Mouse (Mus musculus) G1E (cell line): ENCODE data around the gene Cdk5rap2. TPM values are rescaled to one million over a fixed set of nuclear protein-coding genes. Genes with fewer than 3 reads are reported as not detected.

Experiments
- ATAC-seq: 2 replicates; pipeline ENCODE4 v1.8.0; 2016; ENCODE audit warnings: mild to moderate bottlenecking; ENCODE audit not compliant: insufficient number of reproducible peaks, poor library complexity, low FRiP score, severe bottlenecking; ENCODE audit errors: extremely low read depth
- DNase-seq: peaks from one replicate; pipeline ENCODE4 v3.0.0; 2012; ENCODE audit warnings: low spot score
- H3K27me3 ChIP-seq: 2 replicates; pipeline ENCODE4 v1.6.1; 2012; ENCODE audit warnings: mild to moderate bottlenecking, low read length, inconsistent platforms; ENCODE audit not compliant: insufficient read depth
- H3K36me3 ChIP-seq: replicated peaks from 2 replicates; pipeline ENCODE3; 2012; ENCODE audit warnings: mild to moderate bottlenecking, inconsistent platforms
- H3K4me1 ChIP-seq: 2 replicates; pipeline ENCODE4 v1.6.1; 2012; ENCODE audit warnings: low read depth, low read length, inconsistent platforms, mixed read lengths; ENCODE audit not compliant: insufficient read depth
- H3K4me3 ChIP-seq: 2 replicates; pipeline ENCODE4 v1.5.1; 2012; ENCODE audit warnings: low read depth, mild to moderate bottlenecking, inconsistent platforms, low read length, moderate library complexity, mixed read lengths
- H3K9me3 ChIP-seq: replicated peaks from 2 replicates; pipeline ENCODE4 v1.6.1; 2012; ENCODE audit warnings: inconsistent platforms
- CTCF ChIP-seq: IDR thresholded peaks from 2 replicates; pipeline ENCODE4 v1.5.1; 2012; ENCODE audit warnings: low read depth, low read length, inconsistent platforms, mixed read lengths
- GATA1 ChIP-seq: IDR thresholded peaks from 2 replicates; pipeline ENCODE4 v1.6.1; 2012; ENCODE audit warnings: borderline replicate concordance, low read length, inconsistent platforms, mixed read lengths
- GATA2 ChIP-seq: IDR thresholded peaks from 2 replicates; pipeline ENCODE4 v1.6.1; 2012; ENCODE audit warnings: low read depth, low read length, inconsistent platforms, borderline replicate concordance
- POLR2AphosphoS5 ChIP-seq: IDR thresholded peaks from 2 replicates; pipeline ENCODE4 v1.6.1; 2012; ENCODE audit warnings: low read depth, low read length, inconsistent platforms; ENCODE audit not compliant: insufficient replicate concordance
- TAL1 ChIP-seq: conservative IDR thresholded peaks from 2 replicates; pipeline ENCODE4 v1.6.1; 2012; ENCODE audit warnings: low read depth, low read length, inconsistent platforms, mixed read lengths
- polyA plus RNA-seq: library from polyadenylated mRNA; stranded (reverse); fragments of >175 nt; gene quantifications from 2 replicates; pipeline ENCODE4 v1.2.3, GENCODE M21; 2012
- total RNA-seq, 2 experiments: library from RNA; stranded (forward) in 1 of 2; stranded (reverse) in 1 of 2; fragments of 200-1000 nt in 1 of 2; fragments of >200 nt in 1 of 2; fragmentation: Nextera tagmentation in 1 of 2; gene quantifications; 2 replicates each; pipeline ENCODE4 v1.2.3; 2014 to 2017

Gene Cdk5rap2
- total and polyA plus RNA-seq, 3 experiments, result 5.6 to 39.9 (median 29.3) TPM

GRCm38 (mm10) chr4:70394736-70395135, 15.5 kb downstream of the Cdk5rap2 start:
- peaks cover 79% of the 10 kb centered on the region for H3K36me3 ChIP-seq
- H3K9me3 ChIP-seq, result peaks cover 3% of the 10 kb centered on the region; the same call in 1 of the 2 replicates
- DNase-seq, result no peak
- no peak overlapping the region for H3K4me3 ChIP-seq
- H3K27me3 ChIP-seq, result no peaks in the 10 kb centered on the region
- no peaks in the 10 kb centered on the region for H3K4me1 ChIP-seq
- ATAC-seq, result no peak
- TF ChIP-seq TAL1 (no peak), POLR2AphosphoS5 (no peak), GATA1 (no peak), CTCF (no peak), GATA2 (no peak)

DNA sequence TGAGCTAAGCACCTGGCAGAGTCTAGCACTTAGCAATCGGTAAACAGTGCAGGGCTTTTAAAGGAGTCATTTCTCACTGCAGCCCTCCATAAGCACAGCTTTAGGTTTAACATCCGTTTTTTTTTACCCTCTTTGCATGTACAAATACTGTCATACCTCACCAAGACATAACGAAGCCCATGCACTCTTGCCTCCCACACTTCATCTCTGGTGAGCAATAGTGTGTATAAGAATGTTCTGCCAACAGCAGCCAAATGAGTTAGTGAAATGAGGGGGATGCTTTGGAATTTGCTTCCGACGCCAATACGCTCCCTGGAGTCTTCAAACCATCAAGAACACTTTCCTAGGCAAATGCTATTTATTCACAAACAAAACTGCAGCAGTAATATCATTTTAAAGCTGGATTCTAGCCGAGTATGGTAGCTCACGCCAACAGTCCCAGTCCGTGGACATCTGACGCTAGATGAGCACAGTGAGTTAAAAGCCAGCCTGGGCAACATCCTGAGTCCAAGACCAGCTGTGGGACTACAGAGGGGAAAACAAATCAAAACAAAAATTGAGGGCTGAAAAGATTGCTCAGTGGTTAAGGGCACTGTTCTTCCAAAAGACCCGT, 18.4 kb downstream of the Cdk5rap2 start:
- TF ChIP-seq GATA2, result no peak
- TF ChIP-seq POLR2AphosphoS5, result no peak
- no peak for TF ChIP-seq TAL1
- no peak for TF ChIP-seq GATA1
- TF ChIP-seq CTCF, result no peak
- Histone ChIP-seq H3K4me3 (no peak overlapping the region), H3K36me3 (peaks cover 60% of the 10 kb centered on the region), H3K27me3 (no peaks in the 10 kb centered on the region), H3K9me3 (peaks cover 3% of the 10 kb centered on the region; the same call in 1 of the 2 replicates), H3K4me1 (no peaks in the 10 kb centered on the region)
- DNase-seq, result no peak
- ATAC-seq, result no peak

DNA sequence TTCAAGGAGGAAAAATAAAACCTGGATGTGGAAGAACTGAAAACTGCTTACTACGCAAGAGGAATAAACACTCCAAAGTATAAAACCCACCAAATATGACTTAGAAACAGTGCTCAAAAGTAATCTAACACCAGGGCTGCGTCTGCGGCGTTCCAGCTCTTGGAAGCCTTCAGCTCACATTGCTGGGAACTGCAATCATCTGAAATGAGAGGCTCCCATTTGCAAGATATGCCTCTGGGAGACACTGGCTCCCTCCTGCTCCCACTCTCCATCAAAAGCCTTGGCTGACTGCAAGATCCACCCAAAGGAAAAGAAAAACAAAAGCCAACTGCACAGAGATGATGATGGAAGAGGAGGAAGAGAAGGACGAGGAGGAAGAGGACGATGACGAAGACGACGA, 19.2 kb downstream of the Cdk5rap2 start:
- Histone ChIP-seq H3K27me3 (no peaks in the 10 kb centered on the region), H3K4me1 (no peaks in the 10 kb centered on the region), H3K4me3 (no peak overlapping the region), H3K9me3 (peaks cover 3% of the 10 kb centered on the region; the same call in 1 of the 2 replicates), H3K36me3 (peaks cover 54% of the 10 kb centered on the region)
- TF ChIP-seq GATA2 (no peak), TAL1 (no peak), CTCF (no peak), GATA1 (no peak), POLR2AphosphoS5 (no peak)
- DNase-seq (no peak), ATAC-seq (no peak)

- no peaks in the 10 kb centered on the region for H3K27me3 ChIP-seq
- no peak for DNase-seq
- TF ChIP-seq TAL1 (no peak), GATA2 (no peak), POLR2AphosphoS5 (no peak), GATA1 (no peak), CTCF (no peak)
Observed at GRCm38 (mm10) chr4:70386206-70386605, 24.0 kb downstream of the Cdk5rap2 start.

DNA sequence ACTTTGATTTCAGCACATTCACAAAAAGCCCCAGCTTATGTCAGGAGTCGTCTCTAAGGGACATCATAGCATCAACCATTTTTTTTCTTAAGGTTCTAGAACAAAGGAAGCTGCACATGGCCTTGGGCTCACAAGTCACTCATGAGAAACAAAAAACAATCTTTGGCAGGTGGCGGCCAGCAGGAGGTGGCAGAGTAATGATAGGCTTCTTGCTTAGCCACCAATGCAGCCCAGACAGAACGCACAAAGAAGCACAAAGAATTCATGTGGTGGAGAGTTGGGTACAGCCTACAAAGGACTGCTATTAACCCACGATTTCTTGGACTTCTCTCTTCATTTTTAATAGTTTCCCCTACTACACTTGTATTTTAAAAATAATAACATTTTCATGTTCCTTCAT, 32.9 kb downstream of the Cdk5rap2 start:
- no peaks in the 10 kb centered on the region for H3K27me3 ChIP-seq
- ATAC-seq, result no peak
- no peaks in the 10 kb centered on the region for H3K4me1 ChIP-seq
- no peaks in the 10 kb centered on the region for H3K9me3 ChIP-seq
- DNase-seq, result no peak
- H3K36me3 ChIP-seq, result peaks cover 67% of the 10 kb centered on the region
- H3K4me3 ChIP-seq, result no peak overlapping the region
- no peak for TF ChIP-seq GATA1
- no peak for TF ChIP-seq TAL1
- TF ChIP-seq GATA2, result no peak
- no peak for TF ChIP-seq CTCF
- no peak for TF ChIP-seq POLR2AphosphoS5

More at GRCm38 (mm10) chr4:70386206-70386605, 24.0 kb downstream of the Cdk5rap2 start:
- no peaks in the 10 kb centered on the region for H3K4me1 ChIP-seq
- no peak overlapping the region for H3K4me3 ChIP-seq
- H3K36me3 ChIP-seq, result peaks cover 20% of the 10 kb centered on the region
- no peaks in the 10 kb centered on the region for H3K9me3 ChIP-seq
- ATAC-seq, result no peak

DNA sequence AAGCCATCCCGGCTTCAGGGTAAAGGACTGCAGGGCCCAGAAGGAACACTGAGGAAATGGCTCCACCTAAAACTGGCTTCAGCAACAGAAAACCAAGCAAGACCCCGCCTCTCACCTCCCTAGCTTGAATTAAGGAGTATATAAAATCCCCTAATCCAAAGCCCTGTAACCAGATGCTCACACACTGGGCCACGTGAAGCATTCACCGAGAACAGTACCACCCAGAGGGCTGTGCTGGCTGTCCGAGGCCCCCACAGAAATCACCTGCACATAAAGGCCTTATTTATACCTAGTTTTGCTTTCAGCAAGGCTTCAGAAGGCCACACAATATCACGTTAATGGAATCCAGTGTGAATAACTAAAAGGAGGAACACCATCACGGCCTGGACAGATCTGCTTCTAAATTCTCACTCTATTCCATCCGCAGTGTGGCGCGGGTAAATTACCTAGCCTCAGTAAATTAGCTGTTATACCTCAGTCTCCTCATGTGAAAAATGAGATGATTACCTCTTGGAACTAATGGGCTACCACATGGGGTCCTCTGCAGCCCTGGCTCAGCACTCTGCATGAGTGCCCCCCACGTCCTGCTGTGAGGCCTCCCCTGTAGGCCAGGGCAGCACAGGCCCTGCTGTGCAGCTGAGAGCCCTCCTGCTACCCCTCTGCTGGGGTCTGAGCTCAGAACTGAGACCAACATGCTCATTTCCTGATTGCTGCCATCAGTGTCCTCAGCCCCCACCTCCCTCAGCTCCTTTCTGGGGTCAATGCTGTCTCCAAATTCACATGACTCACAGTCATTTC, 45.0 kb downstream of the Cdk5rap2 start:
- H3K4me1 ChIP-seq, result no peaks in the 10 kb centered on the region
- no peaks in the 10 kb centered on the region for H3K9me3 ChIP-seq
- H3K27me3 ChIP-seq, result no peaks in the 10 kb centered on the region
- TF ChIP-seq GATA2 (no peak), POLR2AphosphoS5 (no peak), GATA1 (no peak), CTCF (no peak), TAL1 (no peak)
- H3K36me3 ChIP-seq, result peaks cover 43% of the 10 kb centered on the region
- no peak overlapping the region for H3K4me3 ChIP-seq
- ATAC-seq (no peak), DNase-seq (no peak)
